Mouse (Mus musculus) bone marrow, adult 2 months (tissue): ENCODE results near the gene Znhit1.

Experiments used
- CTCF ChIP-seq: fragments of 200-500 bp; IDR thresholded peaks from 2 replicates; pipeline ENCODE4 v1.5.1; 2011; ENCODE audit warnings: low read length, control low read depth; ENCODE audit not compliant: control insufficient read depth, insufficient read depth
- POLR2A ChIP-seq: fragments of 200-500 bp; IDR thresholded peaks from 2 replicates; pipeline ENCODE4 v1.6.1; 2011; ENCODE audit warnings: low read depth, mild to moderate bottlenecking, control low read depth, low read length, borderline replicate concordance; ENCODE audit not compliant: control insufficient read depth

DNA sequence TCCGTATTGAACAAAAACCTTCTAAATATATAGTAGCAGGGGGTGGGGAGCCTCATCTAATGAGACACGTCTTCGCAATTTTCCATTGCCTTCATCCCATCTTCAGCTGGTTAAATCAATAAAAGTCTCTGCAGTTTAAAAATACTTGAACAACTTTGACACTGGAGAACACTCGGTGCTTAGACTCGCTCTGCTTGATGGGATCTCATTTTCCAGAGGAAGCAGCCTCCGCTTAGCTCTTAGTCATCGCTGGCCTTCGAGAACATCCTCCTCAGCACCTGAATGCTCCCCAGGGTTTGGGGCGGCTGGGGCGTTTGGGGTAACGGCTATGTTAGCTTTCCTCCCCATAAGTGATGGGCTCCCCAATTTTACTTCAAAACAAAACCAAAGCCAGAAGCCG is 42.7 kb downstream of the Znhit1 start:
- TF ChIP-seq POLR2A = no peak
- TF ChIP-seq CTCF = no peak
